Mouse (Mus musculus): ENCODE data around the gene Txnrd2.

Txnrd2 gene

DNA sequence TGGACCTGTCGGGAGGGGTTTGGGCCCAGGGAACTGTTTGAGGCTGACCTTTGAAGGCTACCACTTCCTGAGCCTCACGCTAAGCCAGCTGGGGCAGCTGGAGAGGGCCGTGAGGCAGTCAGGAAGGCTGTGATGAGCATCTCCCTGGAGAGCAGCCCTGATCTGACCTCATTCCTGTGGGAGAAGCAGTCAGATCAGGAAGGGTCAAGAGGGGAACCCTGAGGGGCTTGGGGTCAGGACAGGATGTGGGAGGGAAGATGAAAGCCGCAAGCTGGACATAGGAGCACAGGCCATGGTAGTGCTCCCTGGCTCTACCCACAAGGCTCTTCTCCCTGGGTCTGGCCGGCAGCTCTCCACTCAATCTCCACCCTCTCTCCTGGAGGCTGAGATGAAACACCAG lies 27.7 kb downstream of the Txnrd2 start:
- no peak for DNase-seq

GRCm38 (mm10) chr16:18455407-18455806 lies 29.2 kb downstream of the Txnrd2 start:
- no peak for DNase-seq

GRCm38 (mm10) chr16:18458661-18459060 lies 32.5 kb downstream of the Txnrd2 start:
- no peak for DNase-seq

DNA sequence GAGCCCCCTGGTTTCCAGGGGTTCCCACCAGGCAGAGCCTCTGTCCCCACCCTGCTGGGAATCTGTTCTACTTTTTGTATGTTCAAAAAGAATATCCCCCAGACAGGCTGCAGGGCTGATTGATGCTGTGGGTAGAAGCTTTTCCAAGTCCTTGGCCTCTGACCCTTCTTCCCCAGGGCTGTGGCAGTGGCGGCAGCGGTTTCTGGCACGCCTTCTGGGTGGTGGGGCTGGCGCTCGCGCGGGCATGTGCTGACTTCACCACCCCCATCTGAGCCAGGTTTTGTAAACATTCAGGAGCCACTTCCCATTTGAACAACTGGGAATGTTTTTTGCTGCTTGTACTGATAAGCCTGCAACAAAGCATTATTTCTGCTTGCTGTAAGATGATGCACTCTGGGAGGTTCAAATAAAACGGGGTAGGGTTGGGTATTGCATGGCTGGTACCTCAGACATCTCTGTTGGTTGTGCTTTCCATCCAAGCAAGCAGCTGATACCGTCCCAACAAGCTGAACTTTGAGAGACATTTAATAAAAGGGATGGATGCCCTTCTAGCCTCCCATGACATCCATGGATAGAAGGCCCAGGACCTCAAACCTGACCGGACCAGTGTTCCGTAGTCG lies 33.3 kb downstream of the Txnrd2 start:
- no peak for DNase-seq

- no peak for DNase-seq
Observed at GRCm38 (mm10) chr16:18459955-18460370, 33.8 kb downstream of the Txnrd2 start.

GRCm38 (mm10) chr16:18460826-18461225 lies 34.6 kb downstream of the Txnrd2 start:
- DNase-seq = no peak

DNA sequence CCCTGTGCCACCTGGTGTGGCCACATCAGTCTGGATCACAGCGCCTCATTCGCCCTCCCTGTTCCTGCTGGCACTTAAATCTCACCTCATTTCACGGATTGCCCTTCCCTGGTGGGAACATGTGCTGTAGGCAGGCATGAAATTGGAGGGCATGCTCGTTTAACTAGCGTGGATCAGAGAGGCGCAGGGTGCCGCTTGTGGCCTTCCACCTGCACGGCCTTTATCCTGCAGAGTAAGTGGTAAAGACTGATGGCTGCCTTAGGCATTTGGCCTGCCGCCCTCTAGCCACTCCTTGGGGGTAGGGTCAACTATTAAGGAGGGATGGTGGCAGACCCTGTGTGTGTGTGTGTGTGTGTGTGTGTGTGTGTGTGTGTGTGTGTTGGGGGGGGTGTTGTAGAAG lies 35.8 kb downstream of the Txnrd2 start:
- no peak for DNase-seq

GRCm38 (mm10) chr16:18462598-18462997 lies 36.4 kb downstream of the Txnrd2 start:
- DNase-seq = no peak

DNA sequence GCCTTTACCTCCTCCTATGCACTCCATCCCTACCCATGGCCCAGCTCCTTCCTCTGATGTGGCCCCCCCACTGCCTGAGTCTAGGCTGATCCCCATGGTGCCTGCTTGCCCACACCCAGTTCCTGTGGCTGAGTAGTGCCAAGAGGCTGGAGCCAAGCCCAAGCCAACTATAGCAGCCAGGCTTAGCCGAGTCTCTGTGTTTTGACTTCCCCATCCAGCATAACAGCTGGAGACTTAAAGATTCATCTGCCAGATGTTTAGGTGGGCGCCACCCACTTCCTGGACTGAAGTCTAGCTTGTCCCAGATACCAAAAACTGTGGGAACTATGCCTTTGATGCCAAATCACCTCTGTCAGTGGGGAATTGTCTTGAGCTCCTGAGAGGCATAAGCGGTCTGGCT lies 38.1 kb downstream of the Txnrd2 start:
- no peak for DNase-seq

GRCm38 (mm10) chr16:18470829-18471228 lies 44.6 kb downstream of the Txnrd2 start:
- DNase-seq = no peak

DNA sequence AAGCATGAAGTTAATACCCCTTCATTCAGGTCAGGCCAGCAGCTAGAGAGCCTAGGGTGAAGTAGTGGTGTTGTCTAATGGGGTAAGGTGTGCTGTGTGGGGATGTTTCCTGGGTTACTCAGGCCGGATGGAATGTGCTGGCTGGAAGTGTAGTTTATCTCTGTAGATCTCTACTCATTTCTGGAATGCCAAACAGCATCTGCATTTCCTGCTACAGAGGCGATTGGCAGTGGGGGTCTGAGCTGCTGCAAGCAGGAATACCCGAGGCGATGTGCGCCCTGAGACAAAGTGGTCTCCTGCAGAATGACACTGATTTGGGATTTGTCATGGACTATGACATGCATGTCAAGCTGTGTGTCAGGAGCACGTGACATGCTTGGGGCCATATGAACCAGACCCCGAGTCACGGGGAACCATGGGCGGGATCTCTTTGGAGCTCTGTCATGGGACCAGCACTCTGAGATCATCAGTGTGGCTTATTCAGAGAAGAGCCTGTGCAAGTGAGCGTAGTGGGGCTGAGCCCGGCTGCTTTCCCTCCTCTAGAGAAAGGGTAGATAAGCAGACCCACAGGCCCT lies 45.3 kb downstream of the Txnrd2 start:
- no peak for DNase-seq

- DNase-seq = no peak
Observed at GRCm38 (mm10) chr16:18471976-18472375, 45.8 kb downstream of the Txnrd2 start.

DNA sequence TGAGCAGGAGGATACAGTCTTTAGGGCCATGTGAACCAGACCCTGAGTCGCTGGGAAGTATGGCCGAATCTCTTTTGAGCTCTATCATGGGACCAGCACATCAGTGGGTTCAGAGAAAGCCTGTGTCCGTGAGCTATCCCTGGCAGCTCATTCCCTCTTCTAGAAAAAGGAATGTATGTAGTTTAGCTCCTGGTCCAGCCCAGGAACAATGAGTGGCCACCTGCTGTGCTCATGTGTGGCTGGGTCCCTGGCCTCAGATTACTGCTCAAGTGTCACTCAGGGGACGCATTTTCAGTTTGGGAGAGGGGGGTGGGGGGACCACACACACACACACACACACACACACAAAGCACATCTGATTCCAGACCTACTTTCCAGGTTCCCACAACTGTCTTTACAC lies 46.2 kb downstream of the Txnrd2 start:
- DNase-seq = no peak

GRCm38 (mm10) chr16:18472976-18473375 lies 46.8 kb downstream of the Txnrd2 start:
- no peak for DNase-seq

GRCm38 (mm10) chr16:18474021-18474420 lies 47.8 kb downstream of the Txnrd2 start:
- DNase-seq = no peak

GRCm38 (mm10) chr16:18477996-18478395 lies 51.8 kb downstream of the Txnrd2 start:
- no peak for DNase-seq

DNA sequence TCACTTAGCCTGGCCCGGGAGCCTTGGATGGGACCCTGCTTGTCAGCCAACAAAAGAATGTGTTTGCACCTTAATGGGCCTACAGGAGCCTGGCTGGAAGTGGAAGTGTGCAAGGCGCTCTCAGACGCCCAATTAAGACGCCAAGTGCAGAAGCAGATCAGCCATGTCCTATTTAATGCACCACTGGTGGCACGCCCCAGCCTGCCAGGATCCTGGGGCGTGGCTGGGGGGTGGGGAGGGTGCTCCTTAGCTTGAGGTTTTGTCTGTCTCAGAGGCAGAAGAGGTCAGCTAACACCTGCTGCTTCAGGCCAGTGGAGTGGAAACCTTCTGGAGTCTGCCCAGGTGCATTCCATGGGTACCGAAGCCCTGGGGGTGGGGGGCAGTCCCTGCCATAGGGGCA lies 53.5 kb downstream of the Txnrd2 start:
- no peak for DNase-seq

- DNase-seq = no peak
Observed at GRCm38 (mm10) chr16:18480933-18481485, 54.8 kb downstream of the Txnrd2 start.

- no peak for DNase-seq
Observed at GRCm38 (mm10) chr16:18482431-18482830, 56.2 kb downstream of the Txnrd2 start.

DNA sequence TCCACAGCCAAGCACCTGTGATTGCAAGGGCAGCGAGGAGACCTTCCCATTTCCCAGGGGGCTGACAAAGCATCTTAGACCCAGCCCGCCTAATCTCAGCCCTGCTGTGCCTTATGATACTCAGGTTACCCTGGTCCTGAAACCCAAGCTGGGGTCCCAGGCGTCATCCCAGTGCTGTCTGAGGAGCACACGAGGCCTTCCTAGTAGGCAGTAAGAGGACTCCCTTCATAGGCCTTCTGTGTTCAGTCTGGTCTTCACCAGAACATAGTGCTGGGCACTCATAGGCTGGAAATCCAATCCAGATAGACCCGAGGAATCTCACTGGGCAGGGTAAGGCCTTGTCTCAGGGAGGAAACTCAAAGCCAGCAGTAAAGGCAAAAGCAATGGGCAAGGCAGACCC lies 57.7 kb downstream of the Txnrd2 start:
- DNase-seq = no peak

GRCm38 (mm10) chr16:18484386-18484785 lies 58.2 kb downstream of the Txnrd2 start:
- no peak for DNase-seq

- no peak for DNase-seq
Observed at GRCm38 (mm10) chr16:18484794-18485435, 58.7 kb downstream of the Txnrd2 start.

GRCm38 (mm10) chr16:18486126-18486525 lies 59.9 kb downstream of the Txnrd2 start:
- no peak for DNase-seq

DNA sequence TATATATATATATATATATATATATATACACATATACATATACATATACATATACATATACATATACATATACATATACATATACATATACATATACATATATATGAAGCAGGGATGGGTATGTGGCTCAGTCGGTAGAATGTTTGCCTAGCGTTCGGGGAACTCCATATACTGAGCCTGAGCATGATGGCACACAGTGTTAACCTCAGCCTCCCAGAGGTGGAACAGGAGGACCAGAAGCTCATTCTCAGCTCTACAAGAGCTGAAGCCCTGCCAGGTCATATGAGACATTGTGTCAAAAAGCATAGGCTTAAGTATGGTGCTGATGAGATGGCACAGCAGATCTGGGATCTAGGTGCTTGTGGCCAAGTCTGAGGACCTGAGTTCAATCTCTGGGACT lies 64.1 kb downstream of the Txnrd2 start:
- no peak for DNase-seq
